Mouse (Mus musculus) stomach, postnatal 0 days (tissue): ENCODE measurements around the gene E330017A01Rik. TPM values are rescaled to one million over a fixed set of nuclear protein-coding genes. Genes with fewer than 3 reads are reported as not detected.
A peak's percentile ranks its signal among the peaks of the same experiment; 100 is the strongest.

Experiments
- ATAC-seq: fragments of 200-750 bp; cut with Nextera tagmentation; 2 replicates; pipeline ENCODE4 v1.8.0; 2017; ENCODE audit not compliant: low FRiP score, low TSS enrichment
- DNase-seq: peaks from one replicate; pipeline ENCODE4 v3.0.0-alpha.2; 2016; ENCODE audit warnings: low spot score
- H3K27ac ChIP-seq: fragments of 300-500 bp; sonication (generic); replicated peaks from 2 replicates; pipeline ENCODE4 v1.5.1; 2014; ENCODE audit warnings: mild to moderate bottlenecking, control low read depth
- H3K27me3 ChIP-seq: fragments of 300-500 bp; sonication (generic); 2 replicates; pipeline ENCODE4 v1.6.1; 2014; ENCODE audit warnings: low read length; ENCODE audit not compliant: control insufficient read depth, insufficient read depth
- H3K36me3 ChIP-seq: fragments of 300-500 bp; sonication (generic); 2 replicates; pipeline ENCODE4 v1.6.1; 2014; ENCODE audit warnings: low read length, mixed read lengths; ENCODE audit not compliant: control insufficient read depth, insufficient read depth
- H3K4me1 ChIP-seq: fragments of 300-500 bp; sonication (generic); replicated peaks from 2 replicates; pipeline ENCODE4 v1.6.1; 2014; ENCODE audit warnings: antibody characterized with exemption; ENCODE audit not compliant: control insufficient read depth, insufficient read depth
- H3K4me2 ChIP-seq: fragments of 300-500 bp; sonication (generic); replicated peaks from 2 replicates; pipeline ENCODE4 v1.6.1; 2014; ENCODE audit warnings: low read depth, mild to moderate bottlenecking, control low read depth, moderate library complexity
- H3K4me3 ChIP-seq: fragments of 300-500 bp; sonication (generic); 2 replicates; pipeline ENCODE4 v1.5.1; 2014; ENCODE audit warnings: low read depth, low read length, control low read depth
- H3K9ac ChIP-seq: fragments of 300-500 bp; sonication (generic); 2 replicates; pipeline ENCODE4 v1.6.1; 2014; ENCODE audit warnings: mild to moderate bottlenecking, low read length, control low read depth, mixed read lengths
- H3K9me3 ChIP-seq: fragments of 300-500 bp; sonication (generic); 2 replicates; pipeline ENCODE4 v1.6.1; 2016; ENCODE audit warnings: low read length; ENCODE audit not compliant: control insufficient read depth
- CTCF ChIP-seq: IDR thresholded peaks from 2 replicates; pipeline ENCODE4 v1.5.1; 2016; ENCODE audit warnings: antibody characterized with exemption, low read depth, mild to moderate bottlenecking, moderate library complexity
- EP300 ChIP-seq: optimal IDR thresholded peaks from 2 replicates; pipeline ENCODE3; 2016; ENCODE audit warnings: antibody characterized with exemption
- WGBS: fragments of 180-500 bp; shearing (Covaris S2); extraction: QIAGEN DNeasy Blood & Tissue Kit; methylation state at CpG from one replicate; pipeline ENCODE4 v1.1.7; 2014; 5-methylcytosine and 5-hydroxymethylcytosine counted together
- polyA plus RNA-seq: library from polyadenylated mRNA; unstranded; fragments of >200 nt; fragmentation: Nextera tagmentation; extraction: Ambion mirVana; gene quantifications from 2 replicates; pipeline ENCODE4 v1.2.1, GENCODE M21; 2015

The E330017A01Rik gene
- polyA plus RNA-seq, 1 experiment from 2014 or later: not detected

DNA sequence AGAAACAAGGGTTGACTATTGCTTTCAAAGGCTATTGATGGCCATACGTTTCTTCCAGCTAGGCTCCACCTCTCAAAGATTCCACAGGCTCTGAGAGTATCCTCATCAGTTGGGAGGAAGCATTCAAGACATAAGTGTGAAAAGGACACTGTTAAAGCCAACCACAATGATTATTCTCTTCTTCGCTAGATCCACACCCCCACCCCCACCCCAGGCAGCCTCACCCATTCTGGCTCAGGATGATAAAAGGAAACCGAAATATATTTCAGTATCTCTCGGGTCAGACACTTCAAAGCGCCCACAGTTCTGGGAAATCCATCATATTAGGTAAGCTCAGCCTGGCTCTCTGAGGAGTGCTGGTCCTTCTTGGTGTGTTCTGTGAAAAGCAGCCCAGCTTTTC is 23.3 kb upstream of the E330017A01Rik start:
- Histone ChIP-seq H3K4me3 (no peak overlapping the region), H3K27me3 (no peaks in the 10 kb centered on the region), H3K9me3 (no peaks in the 10 kb centered on the region), H3K4me2 (no peak overlapping the region), H3K9ac (no peak overlapping the region), H3K4me1 (no peaks in the 10 kb centered on the region), H3K36me3 (no peaks in the 10 kb centered on the region), H3K27ac (no peak overlapping the region)
- WGBS: 67% methylated on average over 5 of the region's 5 CpGs
- TF ChIP-seq EP300 (no peak), CTCF (no peak)
- DNase-seq (peak; percentile 3), ATAC-seq (no peak)

DNA sequence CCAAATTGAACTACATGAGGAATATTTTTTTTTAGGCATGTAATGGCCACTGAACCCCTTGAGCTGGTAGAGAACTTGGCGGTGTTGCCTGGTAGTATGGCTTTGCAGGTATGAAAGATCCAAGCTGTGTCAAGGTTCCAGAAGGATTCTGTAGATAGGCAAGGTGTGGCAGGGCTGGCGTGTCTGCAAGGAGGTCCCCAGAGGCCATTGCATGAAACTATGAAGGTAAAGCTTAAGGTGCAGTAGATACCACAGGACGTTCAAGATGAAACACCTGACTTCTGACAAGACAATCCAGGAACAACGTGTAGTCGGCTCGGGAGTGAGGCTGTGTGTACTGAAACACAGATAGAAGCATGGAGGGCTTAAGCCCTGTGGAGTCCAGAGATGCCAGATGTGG is 20.1 kb upstream of the E330017A01Rik start:
- no peaks in the 10 kb centered on the region for H3K36me3 ChIP-seq
- no peak for TF ChIP-seq EP300
- TF ChIP-seq CTCF: no peak
- no peak overlapping the region for H3K9ac ChIP-seq
- no peaks in the 10 kb centered on the region for H3K27me3 ChIP-seq
- 85% methylated on average over 6 of the region's 6 CpGs for WGBS
- no peaks in the 10 kb centered on the region for H3K4me1 ChIP-seq
- H3K4me2 ChIP-seq: no peak overlapping the region
- ATAC-seq (no peak), DNase-seq (no peak)
- no peaks in the 10 kb centered on the region for H3K9me3 ChIP-seq
- no peak overlapping the region for H3K27ac ChIP-seq
- no peak overlapping the region for H3K4me3 ChIP-seq

DNA sequence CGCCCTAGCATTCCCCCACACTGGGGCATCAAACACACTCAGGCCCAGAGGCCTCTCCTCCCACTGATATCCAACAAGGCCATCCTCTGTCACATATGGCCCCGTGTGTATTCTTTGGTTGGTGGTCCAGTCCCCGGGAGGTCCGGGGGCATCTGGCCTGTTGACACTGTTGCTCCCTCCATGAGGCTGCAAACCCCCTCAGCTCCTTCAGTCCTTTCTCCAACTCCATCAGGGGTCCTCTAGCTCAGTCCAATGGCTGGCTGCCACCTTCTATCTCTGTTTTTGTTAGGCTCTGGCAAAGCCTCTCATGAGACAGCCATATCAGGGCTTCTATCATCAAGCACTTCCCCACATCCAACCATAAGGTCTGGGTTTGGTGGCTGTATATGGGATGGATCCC is 18.0 kb upstream of the E330017A01Rik start:
- H3K4me1 ChIP-seq: no peaks in the 10 kb centered on the region
- no peak overlapping the region for H3K27ac ChIP-seq
- 87% methylated on average over 4 of the region's 4 CpGs for WGBS
- H3K9ac ChIP-seq: no peak overlapping the region
- H3K4me2 ChIP-seq: no peak overlapping the region
- H3K36me3 ChIP-seq: no peaks in the 10 kb centered on the region
- no peak overlapping the region for H3K4me3 ChIP-seq
- no peak for ATAC-seq
- no peaks in the 10 kb centered on the region for H3K9me3 ChIP-seq
- TF ChIP-seq EP300: no peak
- H3K27me3 ChIP-seq: no peaks in the 10 kb centered on the region
- DNase-seq: no peak

DNA sequence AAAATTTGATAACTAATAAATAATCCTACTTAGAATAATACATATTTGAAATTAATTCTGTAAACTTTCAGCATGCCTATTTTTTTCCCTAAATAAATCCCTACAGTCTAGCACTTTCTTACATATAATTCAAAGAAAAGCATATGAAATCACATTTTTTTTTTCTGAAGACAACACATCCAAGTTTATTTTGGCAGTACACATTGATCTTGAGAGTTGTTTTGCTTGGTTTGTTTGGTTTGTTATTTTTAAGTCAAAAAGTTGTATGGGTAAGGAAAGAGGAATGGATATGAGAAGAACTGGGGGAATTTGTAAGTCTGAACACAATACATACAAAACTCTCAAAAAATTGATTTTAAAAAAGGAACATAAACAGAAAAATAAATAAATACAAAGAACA is 17.2 kb upstream of the E330017A01Rik start:
- no peak for DNase-seq
- H3K9me3 ChIP-seq: no peaks in the 10 kb centered on the region
- H3K4me1 ChIP-seq: no peaks in the 10 kb centered on the region
- TF ChIP-seq CTCF (no peak), EP300 (no peak)
- H3K4me2 ChIP-seq: no peak overlapping the region
- H3K36me3 ChIP-seq: no peaks in the 10 kb centered on the region
- H3K4me3 ChIP-seq: no peak overlapping the region
- no peak overlapping the region for H3K27ac ChIP-seq
- no peaks in the 10 kb centered on the region for H3K27me3 ChIP-seq
- no peak overlapping the region for H3K9ac ChIP-seq
- ATAC-seq: no peak

DNA sequence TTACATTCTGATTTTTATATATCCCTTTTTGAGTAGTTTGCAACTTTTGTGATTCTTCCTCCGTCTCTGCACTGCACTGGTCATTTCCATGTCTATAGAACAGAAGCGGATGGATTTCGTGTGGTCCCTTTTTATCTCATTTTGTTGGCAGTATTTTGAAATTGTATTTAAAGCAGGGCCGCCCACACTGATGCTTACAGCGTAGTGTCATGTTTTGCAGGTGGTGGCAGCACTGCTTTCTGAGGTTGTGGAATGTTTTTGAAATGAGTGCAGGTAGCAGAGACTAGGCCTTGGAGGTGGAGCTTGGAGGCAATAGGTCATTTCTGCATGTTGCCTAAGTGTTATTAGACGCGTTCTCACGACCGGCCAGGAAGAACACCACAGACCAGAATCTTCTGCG is 11.4 kb upstream of the E330017A01Rik start:
- Histone ChIP-seq H3K4me2 (no peak overlapping the region), H3K36me3 (no peaks in the 10 kb centered on the region), H3K9me3 (no peaks in the 10 kb centered on the region), H3K27me3 (no peaks in the 10 kb centered on the region), H3K4me3 (no peak overlapping the region), H3K4me1 (no peaks in the 10 kb centered on the region), H3K27ac (no peak overlapping the region), H3K9ac (no peak overlapping the region)
- ATAC-seq (no peak), DNase-seq (no peak)
- no peak for TF ChIP-seq CTCF
- no peak for TF ChIP-seq EP300
- WGBS: 94% methylated on average over 10 of the region's 10 CpGs

DNA sequence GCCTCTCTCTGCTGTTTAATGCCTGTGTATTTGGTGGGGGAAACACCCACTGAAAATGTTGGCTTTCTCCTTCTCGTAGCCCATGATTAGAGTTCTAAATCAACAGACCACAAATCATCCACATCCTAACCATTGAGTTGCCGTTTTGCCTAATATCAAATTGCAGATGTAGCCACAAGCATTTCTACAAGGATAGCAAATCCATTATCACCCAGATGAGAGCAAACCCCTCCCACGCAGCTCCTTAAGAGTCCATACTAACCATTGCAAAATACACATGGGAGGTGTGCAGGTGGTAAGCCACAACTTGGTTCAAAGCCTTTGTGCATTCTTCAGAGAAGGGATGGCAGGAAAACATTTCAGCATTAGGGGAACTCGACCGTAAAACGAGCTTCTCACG is 523 bp downstream of the E330017A01Rik start:
- Histone ChIP-seq H3K9ac (no peak overlapping the region), H3K27ac (no peak overlapping the region), H3K36me3 (no peaks in the 10 kb centered on the region), H3K4me3 (no peak overlapping the region), H3K9me3 (no peaks in the 10 kb centered on the region), H3K27me3 (no peaks in the 10 kb centered on the region), H3K4me1 (no peaks in the 10 kb centered on the region), H3K4me2 (no peak overlapping the region)
- DNase-seq: no peak
- 80% methylated on average over 7 of the region's 7 CpGs for WGBS
- ATAC-seq: no peak
- TF ChIP-seq CTCF: no peak
- TF ChIP-seq EP300: no peak
